Mouse (Mus musculus): ENCODE results near the gene Gm44502.

DNA sequence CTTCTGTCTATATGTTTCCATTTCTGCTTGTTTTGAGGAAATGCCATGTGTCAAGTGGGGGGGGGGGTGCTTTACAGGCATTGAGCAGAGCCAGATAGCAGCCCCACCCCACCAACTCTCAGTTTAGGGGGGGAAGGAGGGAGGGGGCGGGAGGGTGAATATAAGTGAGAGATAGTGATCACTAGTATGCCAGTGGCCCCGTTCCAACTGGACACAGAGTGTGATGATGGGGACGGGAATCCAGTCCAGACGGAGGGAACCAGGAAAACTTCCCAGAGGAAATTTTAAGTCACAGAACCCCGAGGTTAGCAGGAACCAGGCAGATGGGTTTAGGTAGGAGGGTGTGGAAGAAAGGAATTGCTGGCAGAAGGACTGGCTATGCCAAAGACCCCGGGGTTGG, 26.1 kb upstream of the Gm44502 start:
- no peak for TF ChIP-seq POLR2A (IDR thresholded peaks at IDR 0.05; ENCODE audit: borderline replicate concordance, low read depth, low read length)
- no peak for TF ChIP-seq CTCF (IDR thresholded peaks at IDR 0.05; ENCODE audit: low read depth, low read length)
